Mouse (Mus musculus) heart, adult 2 months (tissue): ENCODE results near the gene Taar8c. TPM values are rescaled to one million over a fixed set of nuclear protein-coding genes. Genes with fewer than 3 reads are reported as not detected.
"Not testable (repeated sequence)": the region's sequence is repeated elsewhere in the genome, so short reads cannot be mapped to it uniquely, and the experiment has no call there.

Source experiments
- DNase-seq, 2 experiments: peaks; one replicate each; pipeline ENCODE4 v3.0.0; 2021
- H3K27ac ChIP-seq: fragments of 200-600 bp; 2 replicates; pipeline ENCODE4 v1.8.1; 2022
- H3K27me3 ChIP-seq: fragments of 200-500 bp; 2 replicates; pipeline ENCODE4 v1.6.1; 2012; ENCODE audit warnings: mild to moderate bottlenecking, low read length, inconsistent platforms, mixed read lengths; ENCODE audit not compliant: control insufficient read depth, insufficient read depth
- H3K36me3 ChIP-seq: fragments of 200-500 bp; 2 replicates; pipeline ENCODE4 v1.6.1; 2012; ENCODE audit warnings: low read length, inconsistent platforms; ENCODE audit not compliant: control insufficient read depth, insufficient read depth
- H3K4me1 ChIP-seq: fragments of 200-500 bp; 2 replicates; pipeline ENCODE4 v1.6.1; 2011; ENCODE audit warnings: low read length; ENCODE audit not compliant: control insufficient read depth, insufficient read depth
- H3K4me3 ChIP-seq: fragments of 200-600 bp; 2 replicates; pipeline ENCODE4 v1.8.1; 2022
- H3K79me2 ChIP-seq: fragments of 200-500 bp; replicated peaks from 2 replicates; pipeline ENCODE4 v1.6.1; 2012; ENCODE audit warnings: mild to moderate bottlenecking, inconsistent platforms, low read length, moderate library complexity, mixed read lengths; ENCODE audit not compliant: control insufficient read depth, insufficient read depth
- H3K9ac ChIP-seq: fragments of 200-500 bp; 2 replicates; pipeline ENCODE4 v1.6.1; 2012; ENCODE audit warnings: low read depth, mild to moderate bottlenecking, control low read depth, inconsistent platforms, low read length, mixed read lengths
- CTCF ChIP-seq: fragments of 200-600 bp; IDR thresholded peaks from 2 replicates; pipeline ENCODE4 v1.8.1; 2022; ENCODE audit warnings: antibody characterized with exemption, mild to moderate bottlenecking, moderate library complexity
- EP300 ChIP-seq: fragments of 200-500 bp; IDR thresholded peaks from 2 replicates; pipeline ENCODE4 v1.6.1; 2011; ENCODE audit warnings: low read depth, low read length, control low read depth; ENCODE audit not compliant: insufficient read depth
- POLR2A ChIP-seq: fragments of 200-500 bp; IDR thresholded peaks from 2 replicates; pipeline ENCODE4 v1.6.1; 2011; ENCODE audit warnings: mild to moderate bottlenecking, low read depth, low read length, control low read depth; ENCODE audit not compliant: insufficient read depth
- WGBS: fragments of 180-500 bp; shearing (Covaris S2); methylation state at CpG from one replicate; pipeline ENCODE4 v1.1.7; 2018; 5-methylcytosine and 5-hydroxymethylcytosine counted together
- intact Hi-C: fragments of 180-260 bp; cut with DNase I; formaldehyde crosslinking; loops from one replicate; pipeline ENCODE4 v1.15.1; 2025
- long read RNA-seq: library from polyadenylated mRNA; stranded (forward); transcript quantifications from one replicate; pipeline ENCODE4 v2.0.0, GENCODE M21; 2021
- polyA plus RNA-seq: library from polyadenylated mRNA; depleted of rRNA; stranded (reverse); fragments of >200 nt; gene quantifications from 2 replicates; pipeline ENCODE4 v1.2.3, GENCODE M21; 2012; rRNA removed
- total RNA-seq, 2 experiments: library from RNA; stranded (reverse); gene quantifications; 2 replicates each; pipeline ENCODE4 v1.2.3; 2021

Taar8c gene
- total RNA-seq (not detected), polyA plus RNA-seq (not detected in 2 replicates)
- long read RNA-seq = 0 reads

DNA sequence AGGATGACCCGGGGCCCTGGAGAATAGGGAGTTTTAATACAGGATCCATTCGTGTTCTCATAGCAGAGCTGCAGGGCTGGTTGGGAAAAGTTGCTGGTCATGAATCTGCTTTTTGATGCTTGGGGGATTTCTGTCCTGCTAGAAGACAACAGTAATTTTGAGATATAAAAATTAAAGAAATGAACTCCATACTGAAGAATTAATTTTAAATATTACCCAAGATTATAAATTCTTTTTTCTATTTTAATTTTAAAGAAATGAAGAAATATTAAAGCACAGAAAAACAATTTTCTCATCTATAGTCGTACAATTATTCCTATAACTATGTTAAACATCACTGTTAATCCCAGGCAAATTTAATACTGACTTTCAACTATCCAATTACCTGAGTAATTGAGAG is at the start of gene Taar8c:
TSS of gene Taar8c (minus strand) at position 101 of the 400 bp plus-strand sequence.
- intact Hi-C loops, H3K4me3 ChIP-seq, H3K36me3 ChIP-seq, H3K79me2 ChIP-seq, H3K27ac ChIP-seq, H3K9ac ChIP-seq, H3K4me1 ChIP-seq, DNase-seq, H3K27me3 ChIP-seq: not testable (repeated sequence)
- 76% methylated on average over 1 of the region's 3 CpGs for WGBS

DNA sequence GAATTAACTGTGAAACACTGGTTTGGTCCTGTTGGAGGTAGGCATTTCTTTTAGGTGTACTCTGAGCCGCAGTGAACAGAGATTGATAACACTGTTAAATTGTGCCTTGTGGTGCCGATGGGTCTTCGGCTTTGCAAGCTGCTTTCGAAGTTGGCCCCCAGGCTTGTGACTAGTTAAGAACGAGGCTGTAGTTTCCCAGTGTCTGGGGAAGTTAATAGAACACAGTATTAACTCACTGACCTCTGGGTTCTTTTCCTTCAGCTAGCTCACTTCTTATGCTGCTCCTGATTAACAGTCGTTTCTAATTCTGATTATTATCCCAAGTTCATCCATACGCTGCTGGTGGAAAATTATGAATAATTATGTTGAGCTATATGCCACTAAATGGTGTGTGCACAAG is 48.4 kb upstream of the Taar8c start:
- 0 out of 2 replicates have a peak overlapping the region, but pooled peaks have one; percentile 1 for H3K9ac ChIP-seq
- no peaks in the 10 kb centered on the region for H3K27me3 ChIP-seq
- 26% methylated on average over 7 of the region's 7 CpGs for WGBS
- no peaks in the 10 kb centered on the region; the same call in 1 of the 2 replicates for H3K36me3 ChIP-seq
- intact Hi-C loops = no loop called here
- no peak for TF ChIP-seq EP300
- TF ChIP-seq POLR2A = no peak
- no peak for TF ChIP-seq CTCF
- H3K27ac ChIP-seq = peak overlapping the region; percentile 93; the same call in 1 of the 2 replicates
- no peak for DNase-seq
- peak overlapping the region; percentile 82 for H3K4me3 ChIP-seq
- peaks cover 2% of the 10 kb centered on the region for H3K4me1 ChIP-seq
- H3K79me2 ChIP-seq = no peaks in the 10 kb centered on the region

DNA sequence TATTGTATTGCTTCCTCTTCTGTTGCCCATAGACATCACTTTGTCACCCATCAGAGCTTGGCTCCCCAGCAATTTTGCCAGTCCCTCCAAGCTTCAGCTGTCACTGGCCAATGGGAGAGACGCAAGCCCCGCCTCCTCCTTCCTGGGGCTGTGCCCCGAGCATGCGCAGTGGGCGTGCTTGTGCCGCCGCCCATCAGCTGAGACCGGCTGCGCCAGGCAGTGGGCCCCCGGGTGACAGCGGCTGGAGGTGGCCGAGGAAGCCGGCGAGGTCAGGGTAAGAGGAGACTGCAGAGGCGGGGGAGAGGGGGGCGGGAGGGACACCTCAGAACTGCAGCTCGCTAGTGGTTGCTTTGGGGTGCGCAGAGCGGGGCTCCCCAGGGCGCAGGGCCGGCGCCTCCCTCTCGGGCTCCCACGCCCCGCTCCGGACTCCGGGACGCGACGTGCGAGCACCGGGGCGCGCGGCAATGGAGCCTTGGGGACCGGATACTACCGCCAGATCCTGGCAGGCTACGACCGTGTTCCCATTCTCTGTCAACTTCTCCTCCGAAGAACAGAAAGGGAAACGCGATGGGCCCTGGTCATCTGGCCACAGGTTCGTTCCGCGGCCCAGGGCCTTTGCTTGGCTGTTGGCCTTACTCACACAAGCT is 47.5 kb upstream of the Taar8c start, which contains the start of gene Stx7:
TSS of gene Stx7 (plus strand) at position 168 of the 647 bp plus-strand sequence.
- intact Hi-C loops = no loop called here
- 1% methylated on average over 44 of the region's 45 CpGs for WGBS
- Histone ChIP-seq H3K36me3 (no peaks in the 10 kb centered on the region; the same call in 1 of the 2 replicates), H3K9ac (peak within 1 kb of the TSS; percentile 78), H3K4me1 (peaks cover 2% of the 10 kb centered on the region), H3K4me3 (peak within 1 kb of the TSS; percentile 82), H3K27ac (peak within 1 kb of the TSS; percentile 93), H3K79me2 (no peaks in the 10 kb centered on the region), H3K27me3 (no peaks in the 10 kb centered on the region)
- no peak for TF ChIP-seq CTCF
- TF ChIP-seq POLR2A = peak; percentile 80
- TF ChIP-seq EP300 = 0 out of 2 replicates have a peak, but pooled peaks have one; percentile 46
- peak; percentile 95 to 96 for DNase-seq

DNA sequence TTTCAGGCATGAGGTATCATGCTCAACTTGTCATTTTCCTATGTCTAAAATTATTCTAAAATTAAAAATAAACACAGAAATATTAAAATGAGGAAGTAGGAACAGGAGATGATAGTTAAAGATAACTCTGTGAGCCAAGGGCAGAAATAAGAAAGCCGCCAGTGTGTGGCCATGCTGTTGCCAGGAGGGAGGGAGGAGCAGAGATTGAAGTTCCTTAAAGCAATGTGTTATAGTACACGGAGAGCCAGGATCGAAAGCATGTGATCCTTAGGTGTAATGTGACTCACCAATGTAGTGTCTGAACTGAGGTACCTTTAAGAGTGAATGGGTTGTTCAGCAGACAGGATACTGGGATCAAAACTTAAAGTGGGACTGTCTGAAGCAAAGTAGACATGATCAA is 41.0 kb upstream of the Taar8c start:
- Histone ChIP-seq H3K27me3 (no peaks in the 10 kb centered on the region), H3K79me2 (no peaks in the 10 kb centered on the region), H3K27ac (no peak overlapping the region), H3K36me3 (no peaks in the 10 kb centered on the region), H3K4me3 (no peak overlapping the region), H3K9ac (no peak overlapping the region), H3K4me1 (no peaks in the 10 kb centered on the region)
- TF ChIP-seq POLR2A (no peak), EP300 (no peak), CTCF (no peak)
- WGBS = 68% methylated on average over 3 of the region's 3 CpGs
- intact Hi-C loops = no loop called here
- DNase-seq = no peak

DNA sequence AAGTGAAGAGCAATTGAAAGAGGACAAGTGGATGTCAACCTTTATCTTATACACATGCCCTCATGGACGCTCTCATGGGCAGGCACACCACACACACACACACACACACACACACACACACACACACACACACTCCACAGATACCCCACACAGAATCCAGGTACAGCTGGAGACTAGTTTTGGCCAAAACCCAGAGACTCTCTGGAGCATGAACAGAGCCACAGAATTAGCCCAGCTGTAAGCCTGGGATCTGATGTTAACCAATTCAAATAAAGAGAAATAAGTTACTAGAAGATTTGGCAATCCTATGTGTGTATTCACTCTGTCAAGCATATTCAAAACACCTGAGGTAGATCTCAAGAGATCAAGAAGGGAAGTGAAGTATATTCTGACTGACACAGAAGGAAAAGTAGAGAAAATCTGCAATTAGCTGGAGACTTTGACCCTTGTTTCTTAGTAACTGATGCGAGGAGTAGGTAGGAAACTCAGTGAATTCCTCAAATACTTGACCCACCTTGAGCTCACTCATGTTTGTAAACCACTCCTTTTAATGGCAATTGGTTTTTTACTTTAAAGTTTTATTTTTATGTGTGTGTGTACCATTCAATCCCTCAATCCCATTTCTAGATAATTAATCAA is 37.0 kb upstream of the Taar8c start:
- 61% methylated on average over 2 of the region's 2 CpGs for WGBS
- H3K79me2 ChIP-seq = no peaks in the 10 kb centered on the region
- no peaks in the 10 kb centered on the region for H3K27me3 ChIP-seq
- H3K4me1 ChIP-seq = no peaks in the 10 kb centered on the region
- H3K36me3 ChIP-seq = no peaks in the 10 kb centered on the region
- DNase-seq = no peak
- intact Hi-C loops = no loop called here
- no peak overlapping the region for H3K27ac ChIP-seq
- TF ChIP-seq POLR2A = no peak
- no peak for TF ChIP-seq EP300
- TF ChIP-seq CTCF = no peak
- H3K9ac ChIP-seq = no peak overlapping the region
- no peak overlapping the region for H3K4me3 ChIP-seq

DNA sequence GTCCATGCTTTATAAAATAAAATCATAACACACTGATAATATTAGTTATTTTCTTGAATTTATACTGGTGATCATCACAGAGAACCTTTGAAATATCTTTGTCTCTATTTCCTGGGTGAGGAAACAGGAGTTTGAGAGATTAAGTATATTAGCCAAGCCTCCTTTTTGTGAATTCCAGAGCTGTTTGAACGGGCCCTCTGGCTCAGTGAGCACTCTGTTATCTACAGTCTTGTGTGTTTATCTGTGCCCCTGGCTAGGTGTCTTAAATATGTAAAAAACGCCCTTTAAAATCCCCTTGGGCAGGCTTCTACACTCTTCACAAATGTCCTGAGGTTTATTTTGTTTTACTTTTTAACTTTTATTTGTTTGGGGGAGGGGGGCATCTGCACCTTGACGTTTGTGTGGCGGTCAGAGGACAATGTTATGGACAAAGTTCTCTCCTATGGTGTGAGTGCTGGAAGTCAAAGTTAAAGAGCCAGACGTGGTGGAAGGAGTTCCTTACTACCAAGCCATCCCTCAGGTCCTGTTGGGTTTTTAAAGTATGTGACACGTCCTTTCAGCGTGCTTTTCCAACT is 32.4 kb upstream of the Taar8c start:
- H3K27me3 ChIP-seq = no peaks in the 10 kb centered on the region
- peaks cover 1% of the 10 kb centered on the region for H3K4me1 ChIP-seq
- no peaks in the 10 kb centered on the region for H3K36me3 ChIP-seq
- TF ChIP-seq POLR2A (no peak), EP300 (no peak), CTCF (no peak)
- H3K4me3 ChIP-seq = no peak overlapping the region
- DNase-seq = no peak
- H3K79me2 ChIP-seq = no peaks in the 10 kb centered on the region
- H3K27ac ChIP-seq = no peak overlapping the region
- H3K9ac ChIP-seq = no peak overlapping the region
- intact Hi-C loops = loop anchor here (5.0 kb wide), 1 partner anchor 157 kb away; no protein-coding TSS in a partner anchor
- WGBS = 44% methylated on average over 7 of the region's 7 CpGs
